Mouse (Mus musculus): Measurements from ENCODE around the gene Zfp646. TPM values are rescaled to one million over a fixed set of nuclear protein-coding genes. Genes with fewer than 3 reads are reported as not detected.
"Not testable (repeated sequence)": the region's sequence is repeated elsewhere in the genome, so short reads cannot be mapped to it uniquely, and the experiment has no call there.

The Zfp646 gene
- total RNA-seq (2021) (10 to 100 TPM; 17.7 to 18.9 TPM), polyA plus RNA-seq (2012; rRNA removed) (8.0 and 11.8 TPM in 2 replicates)
- long read RNA-seq, partial matches to known transcripts = 3 of 3 reads
- long read RNA-seq, other reads (novel, unspliced or antisense) = 0 of 3 reads

DNA sequence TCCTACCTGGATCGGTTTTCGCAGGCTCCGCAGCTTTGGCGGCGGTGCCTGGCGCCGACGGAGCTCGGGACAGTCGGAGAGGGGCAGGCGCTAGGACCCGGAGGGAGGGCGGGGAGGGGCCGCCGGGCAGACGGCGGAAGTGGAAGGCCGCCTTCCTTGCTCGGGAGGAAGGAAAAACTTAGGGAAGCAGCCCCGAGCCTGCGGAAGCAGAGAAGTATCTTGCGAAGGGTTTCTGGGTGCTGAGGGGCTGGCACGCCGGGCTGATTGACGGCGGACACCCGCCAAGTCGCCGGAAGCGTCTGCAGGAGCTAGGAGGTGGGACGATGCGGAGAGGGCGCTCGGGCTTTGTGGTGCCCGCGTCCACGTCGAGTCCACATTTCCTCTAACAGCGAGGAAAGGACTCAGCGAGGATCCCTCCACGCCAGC is at the start of gene Zfp646:
Gene Zfp646, plus strand, starts transcription at position 181 of the 426 bp plus-strand sequence.
- peaks cover 3% of the 10 kb centered on the region for H3K4me1 ChIP-seq (ENCODE audit: control insufficient read depth, insufficient read depth, low read length)
- H3K79me2 ChIP-seq (replicated peaks; ENCODE audit: control insufficient read depth, insufficient read depth, low read length) = peaks cover 2% of the 10 kb centered on the region; the same call in 1 of the 2 replicates
- H3K27me3 ChIP-seq (ENCODE audit: control insufficient read depth, insufficient read depth, low read length) = no peaks in the 10 kb centered on the region
- H3K4me3 ChIP-seq = peak within 1 kb of the TSS; percentile 98
- peak within 1 kb of the TSS; percentile 94 for H3K27ac ChIP-seq
- TF ChIP-seq CTCF (IDR thresholded peaks at IDR 0.05) (no peak), POLR2A (IDR thresholded peaks at IDR 0.05; ENCODE audit: insufficient read depth, low read depth, low read length) (peak; percentile 60), EP300 (IDR thresholded peaks at IDR 0.05; ENCODE audit: insufficient read depth, low read depth, low read length) (no peak)
- WGBS = under 1% methylated on average over 41 of the region's 41 CpGs
- no peaks in the 10 kb centered on the region; the same call in 1 of the 2 replicates for H3K36me3 ChIP-seq (ENCODE audit: control insufficient read depth, insufficient read depth, low read length)
- intact Hi-C loops (cut with DNase I) = loop anchor here (1.0 to 5.0 kb wide), 5 partner anchors 37 to 399 kb away; partner anchors contain the start of genes Fbrs, Hsd3b7, Kat8 and Setd1a
- peak; percentile 84 to 87 for DNase-seq
- peak within 1 kb of the TSS; percentile 92 for H3K9ac ChIP-seq (ENCODE audit: low read depth, low read length)

DNA sequence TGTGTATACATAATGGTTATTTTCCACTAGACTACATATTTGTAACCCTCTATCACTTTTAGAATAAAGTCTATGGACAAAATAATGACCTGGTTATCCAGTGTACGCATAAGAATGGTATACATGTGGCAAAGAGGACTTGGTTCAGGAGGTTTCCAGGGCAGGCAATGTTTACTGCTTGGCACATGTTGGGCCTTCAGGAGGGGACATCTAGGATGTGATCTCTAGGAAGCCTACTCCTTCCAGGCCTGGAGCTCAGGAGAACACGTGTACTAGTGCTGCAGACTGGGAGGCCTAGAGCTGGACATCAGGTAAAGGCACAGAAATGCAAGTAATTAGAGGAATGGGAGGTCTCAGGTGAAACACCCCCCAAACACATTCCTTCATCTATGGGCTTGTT is 40.5 kb upstream of the Zfp646 start:
- Histone ChIP-seq H3K27ac (no peak overlapping the region), H3K27me3 (ENCODE audit: control insufficient read depth, insufficient read depth, low read length) (no peaks in the 10 kb centered on the region), H3K79me2 (replicated peaks; ENCODE audit: control insufficient read depth, insufficient read depth, low read length) (no peaks in the 10 kb centered on the region), H3K36me3 (ENCODE audit: control insufficient read depth, insufficient read depth, low read length) (no peaks in the 10 kb centered on the region), H3K4me3 (no peak overlapping the region), H3K4me1 (ENCODE audit: control insufficient read depth, insufficient read depth, low read length) (no peaks in the 10 kb centered on the region), H3K9ac (ENCODE audit: low read depth, low read length) (no peak overlapping the region)
- no peak for DNase-seq
- intact Hi-C loops (cut with DNase I) = no loop called here
- WGBS = 81% methylated on average over 2 of the region's 2 CpGs
- TF ChIP-seq CTCF (IDR thresholded peaks at IDR 0.05) = no peak
- no peak for TF ChIP-seq EP300 (IDR thresholded peaks at IDR 0.05; ENCODE audit: insufficient read depth, low read depth, low read length)
- no peak for TF ChIP-seq POLR2A (IDR thresholded peaks at IDR 0.05; ENCODE audit: insufficient read depth, low read depth, low read length)

DNA sequence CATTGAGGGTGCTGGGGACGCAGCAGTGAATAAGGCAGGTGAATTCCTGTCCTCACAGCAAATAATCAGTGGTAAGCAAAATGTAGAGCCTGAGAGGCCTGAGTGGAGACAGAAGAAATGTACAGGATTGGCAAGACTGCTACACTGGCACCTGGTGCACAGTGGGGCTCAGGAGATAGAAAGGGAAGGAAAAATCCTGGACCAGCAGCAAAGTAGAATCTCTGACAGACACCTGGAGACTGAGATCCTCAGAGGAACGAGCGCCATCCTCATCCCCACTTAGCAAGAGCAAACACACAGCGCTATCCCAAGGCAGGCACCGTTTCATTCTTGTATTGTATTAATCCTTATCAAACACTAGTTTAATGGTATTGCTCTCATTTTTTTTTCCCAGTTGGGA is 38.5 kb upstream of the Zfp646 start:
- intact Hi-C loops (cut with DNase I) = no loop called here
- WGBS = 91% methylated on average over 5 of the region's 5 CpGs

DNA sequence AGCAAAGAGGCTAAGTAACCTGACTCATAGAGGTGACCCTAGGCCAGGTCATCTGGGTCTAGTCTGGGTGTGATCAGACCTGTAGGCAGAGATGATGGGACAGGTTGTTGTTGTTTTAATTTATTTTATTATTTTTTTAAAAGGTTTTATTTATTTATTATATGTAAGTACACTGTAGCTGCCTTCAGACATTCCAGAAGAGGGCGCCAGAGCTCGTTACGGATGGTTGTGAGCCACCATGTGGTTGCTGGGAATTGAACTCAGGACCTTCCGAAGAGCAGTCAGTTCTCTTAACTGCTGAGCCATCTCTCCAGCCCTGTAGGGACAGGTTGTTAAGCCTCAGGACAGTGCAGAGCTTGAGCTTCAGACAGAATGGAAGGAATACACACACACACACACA is 38.1 kb upstream of the Zfp646 start:
- WGBS = 81% methylated on average over 4 of the region's 4 CpGs
- H3K27ac ChIP-seq; intact Hi-C loops (cut with DNase I); H3K27me3 ChIP-seq (ENCODE audit: control insufficient read depth, insufficient read depth, low read length); H3K36me3 ChIP-seq (ENCODE audit: control insufficient read depth, insufficient read depth, low read length); H3K9ac ChIP-seq (ENCODE audit: low read depth, low read length); DNase-seq; H3K4me1 ChIP-seq (ENCODE audit: control insufficient read depth, insufficient read depth, low read length); H3K79me2 ChIP-seq (replicated peaks; ENCODE audit: control insufficient read depth, insufficient read depth, low read length); H3K4me3 ChIP-seq: not testable (repeated sequence)
- TF ChIP-seq CTCF (IDR thresholded peaks at IDR 0.05) = peak; percentile 15; the same call in 1 of the 2 replicates

More for the DNA sequence above, 38.5 kb upstream of the Zfp646 start:
- no peaks in the 10 kb centered on the region for H3K27me3 ChIP-seq (ENCODE audit: control insufficient read depth, insufficient read depth, low read length)
- H3K27ac ChIP-seq = no peak overlapping the region
- peaks cover 2% of the 10 kb centered on the region; the same call in 1 of the 2 replicates for H3K4me1 ChIP-seq (ENCODE audit: control insufficient read depth, insufficient read depth, low read length)
- no peaks in the 10 kb centered on the region for H3K79me2 ChIP-seq (replicated peaks; ENCODE audit: control insufficient read depth, insufficient read depth, low read length)
- no peaks in the 10 kb centered on the region for H3K36me3 ChIP-seq (ENCODE audit: control insufficient read depth, insufficient read depth, low read length)
- TF ChIP-seq CTCF (IDR thresholded peaks at IDR 0.05) = no peak
- H3K4me3 ChIP-seq = no peak overlapping the region
- H3K9ac ChIP-seq (ENCODE audit: low read depth, low read length) = no peak overlapping the region
- no peak for DNase-seq

DNA sequence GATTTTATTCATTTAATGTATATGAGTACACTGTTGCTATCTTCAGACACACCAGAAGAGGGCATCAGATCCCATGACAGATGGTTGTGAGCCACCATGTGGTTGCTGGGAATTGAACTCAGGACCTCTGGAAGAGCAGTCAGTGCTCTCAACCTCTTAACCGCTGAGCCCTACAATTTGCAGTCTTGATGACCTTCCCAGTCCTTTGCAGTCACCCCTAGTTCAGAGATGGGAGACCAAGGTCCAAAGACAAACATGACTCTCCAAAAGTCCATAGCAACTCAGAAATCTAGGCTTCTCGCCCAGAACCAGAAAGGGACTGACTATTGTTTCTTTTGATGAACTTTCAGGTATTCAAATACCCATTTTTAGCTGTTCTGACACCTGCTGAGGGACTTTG is 36.0 kb upstream of the Zfp646 start:
- H3K9ac ChIP-seq (ENCODE audit: low read depth, low read length); H3K79me2 ChIP-seq (replicated peaks; ENCODE audit: control insufficient read depth, insufficient read depth, low read length); DNase-seq; H3K4me1 ChIP-seq (ENCODE audit: control insufficient read depth, insufficient read depth, low read length); H3K27ac ChIP-seq; H3K4me3 ChIP-seq; H3K27me3 ChIP-seq (ENCODE audit: control insufficient read depth, insufficient read depth, low read length); H3K36me3 ChIP-seq (ENCODE audit: control insufficient read depth, insufficient read depth, low read length); intact Hi-C loops (cut with DNase I): not testable (repeated sequence)
- WGBS = 90% methylated on average over 2 of the region's 2 CpGs
- TF ChIP-seq CTCF (IDR thresholded peaks at IDR 0.05) = 0 out of 2 replicates have a peak, but pooled peaks have one; percentile 3

DNA sequence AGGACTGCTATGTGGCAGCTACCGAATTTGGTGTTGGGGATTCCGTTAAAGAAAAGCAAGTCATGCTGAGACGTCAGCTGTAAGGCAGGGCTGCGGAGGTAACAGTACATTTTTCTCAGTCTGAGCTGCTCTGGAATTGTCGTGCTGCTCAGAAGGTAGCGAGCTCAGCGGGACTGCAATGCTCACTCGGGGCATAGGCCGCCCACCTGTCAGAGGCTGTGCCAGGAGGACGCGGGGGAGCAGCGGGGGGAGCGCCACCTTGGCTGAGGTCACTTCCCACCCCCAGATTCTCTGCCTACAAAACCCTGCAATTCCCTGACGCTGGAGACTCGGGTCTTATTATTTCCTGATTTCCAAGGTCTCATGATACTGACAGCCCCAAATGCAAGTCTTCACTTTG is 35.1 kb upstream of the Zfp646 start:
- Histone ChIP-seq H3K9ac (ENCODE audit: low read depth, low read length) (peak overlapping the region; percentile 70), H3K27me3 (ENCODE audit: control insufficient read depth, insufficient read depth, low read length) (no peaks in the 10 kb centered on the region), H3K27ac (peak overlapping the region; percentile 87), H3K4me3 (peak overlapping the region; percentile 74), H3K36me3 (ENCODE audit: control insufficient read depth, insufficient read depth, low read length) (peaks cover 3% of the 10 kb centered on the region), H3K4me1 (ENCODE audit: control insufficient read depth, insufficient read depth, low read length) (peaks cover 2% of the 10 kb centered on the region; the same call in 1 of the 2 replicates), H3K79me2 (replicated peaks; ENCODE audit: control insufficient read depth, insufficient read depth, low read length) (no peaks in the 10 kb centered on the region)
- TF ChIP-seq EP300 (IDR thresholded peaks at IDR 0.05; ENCODE audit: insufficient read depth, low read depth, low read length) = no peak
- TF ChIP-seq CTCF (IDR thresholded peaks at IDR 0.05) = no peak
- TF ChIP-seq POLR2A (IDR thresholded peaks at IDR 0.05; ENCODE audit: insufficient read depth, low read depth, low read length) = no peak
- WGBS = 4% methylated on average over 15 of the region's 15 CpGs
- peak in 1 of 2 experiments; percentile 65 for DNase-seq
- intact Hi-C loops (cut with DNase I) = loop anchor here (1.0 kb wide), 1 partner anchor 41 kb away; the partner anchor contains the start of gene Hsd3b7

Measured in heart, adult 2 months (tissue).